Mouse (Mus musculus): ENCODE results near the gene Myo6. TPM values are rescaled to one million over a fixed set of nuclear protein-coding genes. Genes with fewer than 3 reads are reported as not detected.

Myo6 gene
- total and polyA plus RNA-seq, 2 experiments from 2014 or later, result 25.5 to 44.6 TPM

GRCm38 (mm10) chr9:80299031-80299430 is 134.2 kb downstream of the Myo6 start:
- H3K36me3 ChIP-seq (ENCODE audit: insufficient read depth, low read length), result 0 out of 2 replicates have a peak, but pooled peaks cover 3% of the 10 kb centered on the region
- 96% methylated on average over 9 of the region's 9 CpGs for WGBS
- no peaks in the 10 kb centered on the region for H3K4me1 ChIP-seq (ENCODE audit: insufficient read depth, low read length)
- no peaks in the 10 kb centered on the region for H3K27me3 ChIP-seq (ENCODE audit: insufficient read depth, low read length)
- ATAC-seq (ENCODE audit: low FRiP score) (no peak), DNase-seq (ENCODE audit: low spot score) (no peak)
- no peak for TF ChIP-seq CTCF (IDR thresholded peaks at IDR 0.05)
- no peaks in the 10 kb centered on the region for H3K9me3 ChIP-seq (ENCODE audit: low read length)
- no peak overlapping the region for H3K9ac ChIP-seq (replicated peaks; ENCODE audit: low read length, poor library complexity, severe bottlenecking)
- H3K4me3 ChIP-seq (ENCODE audit: low read depth, low read length), result no peak overlapping the region
- H3K4me2 ChIP-seq (ENCODE audit: low read depth, low read length, poor library complexity, severe bottlenecking), result no peak overlapping the region
- no peak overlapping the region for H3K27ac ChIP-seq (ENCODE audit: low read depth, low read length)

- H3K4me2 ChIP-seq (ENCODE audit: low read depth, low read length, poor library complexity, severe bottlenecking), result no peak overlapping the region
- H3K36me3 ChIP-seq (ENCODE audit: insufficient read depth, low read length), result 0 out of 2 replicates have a peak, but pooled peaks cover 3% of the 10 kb centered on the region
- H3K9me3 ChIP-seq (ENCODE audit: low read length), result no peaks in the 10 kb centered on the region
- no peaks in the 10 kb centered on the region for H3K4me1 ChIP-seq (ENCODE audit: insufficient read depth, low read length)
- no peak for ATAC-seq (ENCODE audit: low FRiP score)
- no peak overlapping the region for H3K4me3 ChIP-seq (ENCODE audit: low read depth, low read length)
- WGBS, result 86% methylated on average over 4 of the region's 4 CpGs
- no peaks in the 10 kb centered on the region for H3K27me3 ChIP-seq (ENCODE audit: insufficient read depth, low read length)
- TF ChIP-seq CTCF (IDR thresholded peaks at IDR 0.05), result peak; percentile 43
- no peak overlapping the region for H3K27ac ChIP-seq (ENCODE audit: low read depth, low read length)
- DNase-seq (ENCODE audit: low spot score), result no peak
- no peak overlapping the region for H3K9ac ChIP-seq (replicated peaks; ENCODE audit: low read length, poor library complexity, severe bottlenecking)
Observed at GRCm38 (mm10) chr9:80303518-80303917, 138.7 kb downstream of the Myo6 start.

- Histone ChIP-seq H3K4me3 (ENCODE audit: low read depth, low read length) (peak overlapping the region; percentile 23; the same call in 1 of the 2 replicates), H3K9ac (replicated peaks; ENCODE audit: low read length, poor library complexity, severe bottlenecking) (peak overlapping the region; percentile 4; the same call in 1 of the 2 replicates), H3K4me2 (ENCODE audit: low read depth, low read length, poor library complexity, severe bottlenecking) (peak overlapping the region; percentile 39), H3K27ac (ENCODE audit: low read depth, low read length) (peak overlapping the region; percentile 19; the same call in 1 of the 2 replicates), H3K27me3 (ENCODE audit: insufficient read depth, low read length) (no peaks in the 10 kb centered on the region), H3K36me3 (ENCODE audit: insufficient read depth, low read length) (no peaks in the 10 kb centered on the region), H3K4me1 (ENCODE audit: insufficient read depth, low read length) (no peaks in the 10 kb centered on the region), H3K9me3 (ENCODE audit: low read length) (no peaks in the 10 kb centered on the region)
- DNase-seq (ENCODE audit: low spot score) (no peak), ATAC-seq (ENCODE audit: low FRiP score) (0 out of 2 replicates have a peak, but pooled peaks have one; percentile 42)
- WGBS, result 52% methylated on average over 4 of the region's 4 CpGs
- TF ChIP-seq CTCF (IDR thresholded peaks at IDR 0.05), result no peak
Observed at GRCm38 (mm10) chr9:80306390-80306789, 141.6 kb downstream of the Myo6 start.

GRCm38 (mm10) chr9:80306853-80307252 is 142.0 kb downstream of the Myo6 start:
- H3K4me2 ChIP-seq (ENCODE audit: low read depth, low read length, poor library complexity, severe bottlenecking), result peak overlapping the region; percentile 39
- peak overlapping the region; percentile 23 for H3K4me3 ChIP-seq (ENCODE audit: low read depth, low read length)
- no peaks in the 10 kb centered on the region for H3K9me3 ChIP-seq (ENCODE audit: low read length)
- no peaks in the 10 kb centered on the region for H3K4me1 ChIP-seq (ENCODE audit: insufficient read depth, low read length)
- ATAC-seq (ENCODE audit: low FRiP score) (peak; percentile 65; the same call in 1 of the 2 replicates), DNase-seq (ENCODE audit: low spot score) (peak; percentile 50)
- WGBS, result 8% methylated on average over 11 of the region's 11 CpGs
- H3K9ac ChIP-seq (replicated peaks; ENCODE audit: low read length, poor library complexity, severe bottlenecking), result peak overlapping the region; percentile 47
- H3K27me3 ChIP-seq (ENCODE audit: insufficient read depth, low read length), result no peaks in the 10 kb centered on the region
- TF ChIP-seq CTCF (IDR thresholded peaks at IDR 0.05), result peak; percentile 61
- peak overlapping the region; percentile 19; the same call in 1 of the 2 replicates for H3K27ac ChIP-seq (ENCODE audit: low read depth, low read length)
- H3K36me3 ChIP-seq (ENCODE audit: insufficient read depth, low read length), result no peaks in the 10 kb centered on the region

GRCm38 (mm10) chr9:80307629-80308028 is 142.8 kb downstream of the Myo6 start:
- no peak for TF ChIP-seq CTCF (IDR thresholded peaks at IDR 0.05)
- DNase-seq (ENCODE audit: low spot score) (no peak), ATAC-seq (ENCODE audit: low FRiP score) (no peak)
- Histone ChIP-seq H3K27ac (ENCODE audit: low read depth, low read length) (no peak overlapping the region), H3K4me1 (ENCODE audit: insufficient read depth, low read length) (no peaks in the 10 kb centered on the region), H3K9ac (replicated peaks; ENCODE audit: low read length, poor library complexity, severe bottlenecking) (no peak overlapping the region), H3K9me3 (ENCODE audit: low read length) (no peaks in the 10 kb centered on the region), H3K27me3 (ENCODE audit: insufficient read depth, low read length) (no peaks in the 10 kb centered on the region), H3K4me2 (ENCODE audit: low read depth, low read length, poor library complexity, severe bottlenecking) (no peak overlapping the region), H3K36me3 (ENCODE audit: insufficient read depth, low read length) (no peaks in the 10 kb centered on the region), H3K4me3 (ENCODE audit: low read depth, low read length) (no peak overlapping the region)
- WGBS, result 77% methylated on average over 13 of the region's 13 CpGs

GRCm38 (mm10) chr9:80313610-80314009 is 148.8 kb downstream of the Myo6 start:
- DNase-seq (ENCODE audit: low spot score), result no peak
- ATAC-seq (ENCODE audit: low FRiP score), result no peak
- H3K36me3 ChIP-seq (ENCODE audit: insufficient read depth, low read length), result no peaks in the 10 kb centered on the region
- no peaks in the 10 kb centered on the region for H3K9me3 ChIP-seq (ENCODE audit: low read length)
- 91% methylated on average over 5 of the region's 5 CpGs for WGBS
- no peaks in the 10 kb centered on the region for H3K4me1 ChIP-seq (ENCODE audit: insufficient read depth, low read length)
- no peak overlapping the region for H3K4me3 ChIP-seq (ENCODE audit: low read depth, low read length)
- TF ChIP-seq CTCF (IDR thresholded peaks at IDR 0.05), result no peak
- H3K27ac ChIP-seq (ENCODE audit: low read depth, low read length), result no peak overlapping the region
- no peak overlapping the region for H3K9ac ChIP-seq (replicated peaks; ENCODE audit: low read length, poor library complexity, severe bottlenecking)
- no peaks in the 10 kb centered on the region for H3K27me3 ChIP-seq (ENCODE audit: insufficient read depth, low read length)
- H3K4me2 ChIP-seq (ENCODE audit: low read depth, low read length, poor library complexity, severe bottlenecking), result no peak overlapping the region
